21 mouse cellular contexts compared by ENCODE assay signal in genomic region chr10:128794391-128794790, GRCm38 (mm10).
"Had no signal": no experiment of that assay in that cellular context is flagged by ENCODE, and none has a peak within 500 bp of the region (broad histone marks: within the 10 kb centered on the region; RNA-seq: fewer than 3 reads in every experiment).

No protein-coding gene starts in this region.

- H3K4me2 ChIP-seq: limb, embryonic 12.5 days; limb, embryonic 15.5 days; liver, embryonic 11.5 days; lung, embryonic 14.5 days; midbrain, embryonic 11.5 days had no signal

- H3K4me1 ChIP-seq: limb, embryonic 12.5 days; limb, embryonic 15.5 days had no signal

- H3K27me3 ChIP-seq: limb, embryonic 12.5 days; limb, embryonic 15.5 days had no signal

- H3K4me3 ChIP-seq: layer of hippocampus, adult 2 months; limb, embryonic 12.5 days; limb, embryonic 15.5 days had no signal

- H3K27ac ChIP-seq: kidney, postnatal 0 days; layer of hippocampus, adult 2 months; limb, embryonic 12.5 days; limb, embryonic 15.5 days; liver, embryonic 14.5 days; macrophage had no signal

- ATAC-seq: liver, postnatal 0 days; lung, postnatal 0 days had no signal

- H3K9ac ChIP-seq: limb, embryonic 12.5 days; limb, embryonic 15.5 days; liver, embryonic 14.5 days; liver, postnatal 0 days; lung, embryonic 14.5 days had no signal

- DNase-seq: kidney, adult 2 months; kidney, postnatal 25 days; left cerebral cortex, postnatal 4 days; liver, postnatal 0 days; lung, embryonic 14.5 days; midbrain, embryonic 14.5 days; right cerebral cortex, adult 18-20 months; right cerebral cortex, postnatal 14 days; right cerebral cortex, postnatal 4 days; thymus, adult 2 months; thymus, postnatal 14 days; thymus, postnatal 4 days had no signal

- H3K9me3 ChIP-seq: limb, embryonic 12.5 days; limb, embryonic 15.5 days had no signal
